Mouse (Mus musculus) stomach, postnatal 0 days (tissue): ENCODE measurements around the gene Polg2. TPM values are rescaled to one million over a fixed set of nuclear protein-coding genes. Genes with fewer than 3 reads are reported as not detected.

Experiments
- ATAC-seq: fragments of 200-750 bp; cut with Nextera tagmentation; 2 replicates; pipeline ENCODE4 v1.8.0; 2017; ENCODE audit not compliant: low FRiP score, low TSS enrichment
- DNase-seq: peaks from one replicate; pipeline ENCODE4 v3.0.0-alpha.2; 2016; ENCODE audit warnings: low spot score
- H3K27ac ChIP-seq: fragments of 300-500 bp; sonication (generic); replicated peaks from 2 replicates; pipeline ENCODE4 v1.5.1; 2014; ENCODE audit warnings: mild to moderate bottlenecking, control low read depth
- H3K27me3 ChIP-seq: fragments of 300-500 bp; sonication (generic); 2 replicates; pipeline ENCODE4 v1.6.1; 2014; ENCODE audit warnings: low read length; ENCODE audit not compliant: control insufficient read depth, insufficient read depth
- H3K36me3 ChIP-seq: fragments of 300-500 bp; sonication (generic); 2 replicates; pipeline ENCODE4 v1.6.1; 2014; ENCODE audit warnings: low read length, mixed read lengths; ENCODE audit not compliant: control insufficient read depth, insufficient read depth
- H3K4me1 ChIP-seq: fragments of 300-500 bp; sonication (generic); replicated peaks from 2 replicates; pipeline ENCODE4 v1.6.1; 2014; ENCODE audit warnings: antibody characterized with exemption; ENCODE audit not compliant: control insufficient read depth, insufficient read depth
- H3K4me2 ChIP-seq: fragments of 300-500 bp; sonication (generic); replicated peaks from 2 replicates; pipeline ENCODE4 v1.6.1; 2014; ENCODE audit warnings: low read depth, mild to moderate bottlenecking, control low read depth, moderate library complexity
- H3K4me3 ChIP-seq: fragments of 300-500 bp; sonication (generic); 2 replicates; pipeline ENCODE4 v1.5.1; 2014; ENCODE audit warnings: low read depth, low read length, control low read depth
- H3K9ac ChIP-seq: fragments of 300-500 bp; sonication (generic); 2 replicates; pipeline ENCODE4 v1.6.1; 2014; ENCODE audit warnings: mild to moderate bottlenecking, low read length, control low read depth, mixed read lengths
- H3K9me3 ChIP-seq: fragments of 300-500 bp; sonication (generic); 2 replicates; pipeline ENCODE4 v1.6.1; 2016; ENCODE audit warnings: low read length; ENCODE audit not compliant: control insufficient read depth
- CTCF ChIP-seq: IDR thresholded peaks from 2 replicates; pipeline ENCODE4 v1.5.1; 2016; ENCODE audit warnings: antibody characterized with exemption, low read depth, mild to moderate bottlenecking, moderate library complexity
- EP300 ChIP-seq: optimal IDR thresholded peaks from 2 replicates; pipeline ENCODE3; 2016; ENCODE audit warnings: antibody characterized with exemption
- WGBS: fragments of 180-500 bp; shearing (Covaris S2); extraction: QIAGEN DNeasy Blood & Tissue Kit; methylation state at CpG from one replicate; pipeline ENCODE4 v1.1.7; 2014; 5-methylcytosine and 5-hydroxymethylcytosine counted together
- polyA plus RNA-seq: library from polyadenylated mRNA; unstranded; fragments of >200 nt; fragmentation: Nextera tagmentation; extraction: Ambion mirVana; gene quantifications from 2 replicates; pipeline ENCODE4 v1.2.1, GENCODE M21; 2015

Gene Polg2
- polyA plus RNA-seq, 1 experiment from 2014 or later = 8.9 TPM

DNA sequence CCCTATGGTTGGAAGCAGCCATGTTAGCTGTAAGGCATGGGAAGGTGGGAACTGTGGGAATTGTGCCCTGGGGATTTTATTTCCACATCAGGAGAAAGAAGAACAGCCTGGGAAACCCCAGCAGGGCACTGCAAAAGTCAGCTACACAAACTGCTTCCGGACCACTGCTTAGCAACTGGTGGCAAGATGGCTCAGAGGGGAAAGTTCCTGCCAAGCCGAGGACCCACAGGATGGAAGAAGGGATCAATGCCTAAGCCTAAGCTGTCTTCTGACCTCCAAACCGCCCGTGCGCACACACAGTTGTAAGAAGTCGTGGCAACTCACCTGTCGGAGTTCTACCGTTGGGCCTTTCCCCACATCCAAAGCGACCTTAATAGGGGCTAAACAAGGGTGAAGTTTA lies 6.3 kb downstream of the Polg2 start:
- Histone ChIP-seq H3K36me3 (peaks cover 31% of the 10 kb centered on the region), H3K9ac (no peak overlapping the region), H3K4me2 (no peak overlapping the region), H3K9me3 (no peaks in the 10 kb centered on the region), H3K4me3 (no peak overlapping the region), H3K4me1 (no peaks in the 10 kb centered on the region), H3K27ac (no peak overlapping the region), H3K27me3 (no peaks in the 10 kb centered on the region)
- no peak for DNase-seq
- TF ChIP-seq EP300 = no peak
- TF ChIP-seq CTCF = no peak
- no peak for ATAC-seq
- 92% methylated on average over 9 of the region's 9 CpGs for WGBS

GRCm38 (mm10) chr11:106770195-106770974 lies 9.0 kb downstream of the Polg2 start:
- no peak overlapping the region for H3K27ac ChIP-seq
- no peak overlapping the region for H3K9ac ChIP-seq
- no peak for ATAC-seq
- no peak for DNase-seq
- no peak for TF ChIP-seq EP300
- peak; percentile 77 for TF ChIP-seq CTCF
- H3K36me3 ChIP-seq = peaks cover 34% of the 10 kb centered on the region
- H3K4me1 ChIP-seq = no peaks in the 10 kb centered on the region
- 93% methylated on average over 9 of the region's 9 CpGs for WGBS
- no peak overlapping the region for H3K4me2 ChIP-seq
- H3K4me3 ChIP-seq = no peak overlapping the region
- H3K9me3 ChIP-seq = no peaks in the 10 kb centered on the region
- H3K27me3 ChIP-seq = no peaks in the 10 kb centered on the region

DNA sequence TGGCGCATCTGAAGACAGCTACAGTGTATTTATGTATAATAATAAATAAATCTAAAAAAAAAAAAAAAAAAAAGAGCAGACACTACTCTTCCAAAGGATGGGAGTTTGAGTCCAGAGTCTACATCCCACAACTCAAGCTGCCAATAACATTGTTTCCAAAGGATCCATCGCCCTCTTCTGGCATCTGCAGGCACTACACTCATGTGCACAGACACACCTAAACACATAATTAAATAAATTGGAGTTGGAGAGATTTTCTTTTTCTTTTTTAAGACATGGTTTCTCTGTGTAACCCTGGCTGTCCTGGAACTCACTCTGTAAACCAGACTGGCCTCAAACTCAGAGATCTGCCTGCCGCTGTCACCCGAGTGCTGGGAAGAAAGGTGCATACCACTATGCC lies 11.8 kb downstream of the Polg2 start:
- Histone ChIP-seq H3K9ac (no peak overlapping the region), H3K4me2 (no peak overlapping the region), H3K4me3 (no peak overlapping the region), H3K4me1 (no peaks in the 10 kb centered on the region; the same call in 1 of the 2 replicates), H3K27me3 (no peaks in the 10 kb centered on the region), H3K9me3 (no peaks in the 10 kb centered on the region), H3K27ac (no peak overlapping the region), H3K36me3 (peaks cover 17% of the 10 kb centered on the region)
- ATAC-seq (no peak), DNase-seq (no peak)
- TF ChIP-seq CTCF = peak; percentile 49
- no peak for TF ChIP-seq EP300
- WGBS = 94% methylated on average over 4 of the region's 4 CpGs

DNA sequence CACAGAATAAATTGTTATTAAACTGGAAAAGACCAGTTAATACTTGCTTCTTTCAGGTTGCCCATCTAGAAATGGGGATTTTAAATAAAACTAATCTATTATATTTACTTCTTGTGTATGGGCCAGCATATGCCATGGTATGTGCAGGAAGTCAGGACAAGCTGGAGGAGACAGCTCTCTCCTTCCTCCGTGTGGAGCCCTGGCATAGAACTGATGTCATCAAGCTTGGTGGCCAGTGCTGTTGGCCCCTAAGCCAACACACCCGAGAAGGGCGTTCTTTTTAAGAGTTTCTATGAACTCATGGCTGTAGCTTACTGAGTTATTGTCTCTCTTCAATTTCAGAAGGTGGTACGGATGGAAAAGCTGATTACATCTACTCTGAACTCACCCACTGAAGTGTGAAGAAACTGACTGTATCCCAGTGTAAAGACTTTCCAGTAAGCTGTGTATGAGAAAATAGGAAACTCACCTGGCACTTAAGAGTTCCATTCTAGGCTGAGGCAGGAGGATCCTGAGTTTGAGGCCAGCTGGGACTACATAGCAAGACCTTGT lies 12.7 kb downstream of the Polg2 start:
- Histone ChIP-seq H3K27me3 (no peaks in the 10 kb centered on the region), H3K4me3 (no peak overlapping the region), H3K36me3 (peaks cover 14% of the 10 kb centered on the region), H3K4me1 (no peaks in the 10 kb centered on the region; the same call in 1 of the 2 replicates), H3K9ac (no peak overlapping the region), H3K4me2 (no peak overlapping the region), H3K9me3 (no peaks in the 10 kb centered on the region), H3K27ac (no peak overlapping the region)
- no peak for DNase-seq
- ATAC-seq = no peak
- TF ChIP-seq CTCF = no peak
- TF ChIP-seq EP300 = no peak
- whole genome bisulfite sequencing = 84% methylated on average over 4 of the region's 4 CpGs

- no peaks in the 10 kb centered on the region for H3K9me3 ChIP-seq
- H3K4me3 ChIP-seq = no peak overlapping the region
- no peak overlapping the region for H3K4me2 ChIP-seq
- H3K9ac ChIP-seq = no peak overlapping the region
- no peak for DNase-seq
- no peaks in the 10 kb centered on the region for H3K27me3 ChIP-seq
- TF ChIP-seq EP300 = no peak
- no peak for TF ChIP-seq CTCF
- WGBS = 75% methylated on average over 8 of the region's 9 CpGs
- peak; percentile 9; the same call in 1 of the 2 replicates for ATAC-seq
- peaks cover 4% of the 10 kb centered on the region; the same call in 1 of the 2 replicates for H3K36me3 ChIP-seq
- peak overlapping the region; percentile 88 for H3K27ac ChIP-seq
- H3K4me1 ChIP-seq = no peaks in the 10 kb centered on the region; the same call in 1 of the 2 replicates
Measured at GRCm38 (mm10) chr11:106762800-106763185, 16.5 kb downstream of the Polg2 start.
